Mouse (Mus musculus): Measurements from ENCODE around the gene Ywhae. TPM values are rescaled to one million over a fixed set of nuclear protein-coding genes. Genes with fewer than 3 reads are reported as not detected.
A peak's percentile ranks its signal among the peaks of the same experiment; 100 is the strongest.

Ywhae gene
- polyA plus RNA-seq, 1 experiment from 2014 or later, result 1,088 TPM

- WGBS, result 7% methylated on average over 42 of the region's 45 CpGs
- peaks cover 36% of the 10 kb centered on the region for H3K27me3 ChIP-seq (ENCODE audit: control insufficient read depth, insufficient read depth, low read length)
- no peak for ATAC-seq (ENCODE audit: low FRiP score, low TSS enrichment)
Measured at GRCm38 (mm10) chr11:75794602-75795320, 62.1 kb downstream of the Ywhae start.

DNA sequence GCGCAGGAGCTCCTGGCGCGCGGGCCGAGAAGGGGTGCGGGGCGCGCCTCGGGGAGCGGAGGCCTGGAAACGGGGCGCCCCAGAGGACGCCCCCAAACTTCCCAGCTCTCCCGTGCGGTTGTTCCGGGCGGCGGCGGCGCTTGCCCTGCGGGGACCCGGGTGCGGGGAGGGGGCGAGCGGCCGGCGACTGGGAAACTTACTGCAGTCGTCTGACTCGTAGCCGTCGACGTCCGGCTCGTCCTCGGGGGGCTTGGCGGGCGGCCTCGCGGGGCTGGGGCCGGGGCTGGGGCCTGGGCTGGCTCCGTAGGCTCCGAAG is 62.6 kb downstream of the Ywhae start:
- no peaks in the 10 kb centered on the region for H3K9me3 ChIP-seq (ENCODE audit: control insufficient read depth, low read length)
- 3% methylated on average over 42 of the region's 42 CpGs for WGBS
- peak overlapping the region; percentile 48 for H3K4me3 ChIP-seq (ENCODE audit: low read length)
- ATAC-seq (ENCODE audit: low FRiP score, low TSS enrichment), result no peak
- no peaks in the 10 kb centered on the region for H3K36me3 ChIP-seq (ENCODE audit: control insufficient read depth, insufficient read depth, low read length)
- peak overlapping the region; percentile 71 for H3K9ac ChIP-seq (ENCODE audit: low read depth, low read length)
- peaks cover 36% of the 10 kb centered on the region for H3K27me3 ChIP-seq (ENCODE audit: control insufficient read depth, insufficient read depth, low read length)
- no peak overlapping the region for H3K27ac ChIP-seq (ENCODE audit: low read depth, low read length)
- peak overlapping the region; percentile 63 for H3K4me2 ChIP-seq (replicated peaks; ENCODE audit: low read depth, low read length)
- H3K4me1 ChIP-seq (ENCODE audit: control insufficient read depth, insufficient read depth, low read length), result 0 out of 2 replicates have a peak, but pooled peaks cover 2% of the 10 kb centered on the region

More at GRCm38 (mm10) chr11:75794602-75795320, 62.1 kb downstream of the Ywhae start:
- no peaks in the 10 kb centered on the region for H3K36me3 ChIP-seq (ENCODE audit: control insufficient read depth, insufficient read depth, low read length)
- H3K4me3 ChIP-seq (ENCODE audit: low read length), result peak overlapping the region; percentile 48
- H3K9ac ChIP-seq (ENCODE audit: low read depth, low read length), result peak overlapping the region; percentile 71
- no peak overlapping the region for H3K27ac ChIP-seq (ENCODE audit: low read depth, low read length)
- 0 out of 2 replicates have a peak, but pooled peaks cover 2% of the 10 kb centered on the region for H3K4me1 ChIP-seq (ENCODE audit: control insufficient read depth, insufficient read depth, low read length)
- H3K9me3 ChIP-seq (ENCODE audit: control insufficient read depth, low read length), result no peaks in the 10 kb centered on the region
- H3K4me2 ChIP-seq (replicated peaks; ENCODE audit: low read depth, low read length), result peak overlapping the region; percentile 63

- peaks cover 36% of the 10 kb centered on the region for H3K27me3 ChIP-seq (ENCODE audit: control insufficient read depth, insufficient read depth, low read length)
- H3K9me3 ChIP-seq (ENCODE audit: control insufficient read depth, low read length), result no peaks in the 10 kb centered on the region
- no peak within 1 kb of the TSS for H3K27ac ChIP-seq (ENCODE audit: low read depth, low read length)
- no peaks in the 10 kb centered on the region for H3K36me3 ChIP-seq (ENCODE audit: control insufficient read depth, insufficient read depth, low read length)
- peak; percentile 47; the same call in 1 of the 2 replicates for ATAC-seq (ENCODE audit: low FRiP score, low TSS enrichment)
- H3K4me3 ChIP-seq (ENCODE audit: low read length), result peak within 1 kb of the TSS; percentile 48
- peak within 1 kb of the TSS; percentile 71 for H3K9ac ChIP-seq (ENCODE audit: low read depth, low read length)
- peak within 1 kb of the TSS; percentile 63 for H3K4me2 ChIP-seq (replicated peaks; ENCODE audit: low read depth, low read length)
- whole genome bisulfite sequencing, result 4% methylated on average over 35 of the region's 37 CpGs
- 0 out of 2 replicates have a peak, but pooled peaks cover 2% of the 10 kb centered on the region for H3K4me1 ChIP-seq (ENCODE audit: control insufficient read depth, insufficient read depth, low read length)
Measured at GRCm38 (mm10) chr11:75796029-75796445, 63.4 kb downstream of the Ywhae start, which contains the start of gene Doc2b. Gene Doc2b (minus strand): TSS chr11:75796049.

DNA sequence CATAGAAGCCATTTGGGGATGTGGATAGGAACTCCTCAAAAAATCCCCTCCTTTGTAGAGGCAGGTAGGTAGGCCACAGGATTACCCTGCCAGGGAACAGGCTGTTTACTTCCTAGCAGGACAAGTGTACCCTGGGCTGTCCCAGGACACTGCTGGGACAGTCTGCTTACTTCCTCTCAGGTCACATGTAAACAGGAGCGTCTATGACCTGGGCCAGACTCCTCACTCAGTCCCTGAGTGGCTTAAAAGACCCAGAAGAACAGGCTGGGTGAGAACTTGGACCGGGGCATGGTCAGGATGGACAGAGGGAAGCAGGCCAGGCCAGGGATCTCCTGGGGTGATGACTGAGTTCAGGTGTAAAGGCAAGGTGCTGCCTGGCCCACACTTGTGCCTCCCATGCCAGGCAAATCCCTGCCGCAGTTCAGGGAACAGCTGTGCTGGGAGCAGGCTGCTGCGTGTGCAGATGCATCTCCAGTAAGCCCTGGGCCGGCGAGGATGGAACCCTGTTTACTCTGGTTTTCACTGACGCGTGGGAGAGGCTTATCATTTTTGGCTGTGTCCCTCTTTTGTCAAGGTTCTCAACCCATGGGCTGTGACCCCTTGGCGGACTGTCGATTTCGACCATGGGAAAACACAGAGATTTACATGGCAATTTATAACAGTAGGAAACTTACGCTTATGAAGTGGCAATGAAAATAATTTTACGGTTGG is 64.0 kb downstream of the Ywhae start:
- Histone ChIP-seq H3K27ac (ENCODE audit: low read depth, low read length) (no peak overlapping the region), H3K27me3 (ENCODE audit: control insufficient read depth, insufficient read depth, low read length) (peaks cover 36% of the 10 kb centered on the region), H3K9me3 (ENCODE audit: control insufficient read depth, low read length) (no peaks in the 10 kb centered on the region), H3K4me2 (replicated peaks; ENCODE audit: low read depth, low read length) (peak overlapping the region; percentile 63), H3K4me3 (ENCODE audit: low read length) (peak overlapping the region; percentile 48; the same call in 1 of the 2 replicates), H3K36me3 (ENCODE audit: control insufficient read depth, insufficient read depth, low read length) (no peaks in the 10 kb centered on the region), H3K9ac (ENCODE audit: low read depth, low read length) (no peak overlapping the region), H3K4me1 (ENCODE audit: control insufficient read depth, insufficient read depth, low read length) (0 out of 2 replicates have a peak, but pooled peaks cover 2% of the 10 kb centered on the region)
- no peak for ATAC-seq (ENCODE audit: low FRiP score, low TSS enrichment)
- WGBS, result 52% methylated on average over 13 of the region's 13 CpGs

GRCm38 (mm10) chr11:75801369-75801768 is 68.7 kb downstream of the Ywhae start:
- no peaks in the 10 kb centered on the region for H3K4me1 ChIP-seq (ENCODE audit: control insufficient read depth, insufficient read depth, low read length)
- H3K4me3 ChIP-seq (ENCODE audit: low read length), result no peak overlapping the region
- no peak overlapping the region for H3K4me2 ChIP-seq (replicated peaks; ENCODE audit: low read depth, low read length)
- ATAC-seq (ENCODE audit: low FRiP score, low TSS enrichment), result no peak
- WGBS, result 80% methylated on average over 4 of the region's 4 CpGs
- H3K27ac ChIP-seq (ENCODE audit: low read depth, low read length), result no peak overlapping the region
- H3K27me3 ChIP-seq (ENCODE audit: control insufficient read depth, insufficient read depth, low read length), result peaks cover 6% of the 10 kb centered on the region
- no peak overlapping the region for H3K9ac ChIP-seq (ENCODE audit: low read depth, low read length)
- no peaks in the 10 kb centered on the region for H3K36me3 ChIP-seq (ENCODE audit: control insufficient read depth, insufficient read depth, low read length)
- H3K9me3 ChIP-seq (ENCODE audit: control insufficient read depth, low read length), result no peaks in the 10 kb centered on the region

GRCm38 (mm10) chr11:75801771-75802550 is 69.3 kb downstream of the Ywhae start:
- ATAC-seq (ENCODE audit: low FRiP score, low TSS enrichment), result no peak
- H3K27me3 ChIP-seq (ENCODE audit: control insufficient read depth, insufficient read depth, low read length), result peaks cover 4% of the 10 kb centered on the region; the same call in 1 of the 2 replicates
- H3K9me3 ChIP-seq (ENCODE audit: control insufficient read depth, low read length), result no peaks in the 10 kb centered on the region
- no peak overlapping the region for H3K9ac ChIP-seq (ENCODE audit: low read depth, low read length)
- no peak overlapping the region for H3K4me2 ChIP-seq (replicated peaks; ENCODE audit: low read depth, low read length)
- no peaks in the 10 kb centered on the region for H3K36me3 ChIP-seq (ENCODE audit: control insufficient read depth, insufficient read depth, low read length)
- H3K4me3 ChIP-seq (ENCODE audit: low read length), result no peak overlapping the region
- no peak overlapping the region for H3K27ac ChIP-seq (ENCODE audit: low read depth, low read length)
- 77% methylated on average over 7 of the region's 7 CpGs for WGBS
- H3K4me1 ChIP-seq (ENCODE audit: control insufficient read depth, insufficient read depth, low read length), result no peaks in the 10 kb centered on the region

GRCm38 (mm10) chr11:75807486-75807885 is 74.8 kb downstream of the Ywhae start:
- peak; percentile 93 for ATAC-seq (ENCODE audit: low FRiP score, low TSS enrichment)
- Histone ChIP-seq H3K36me3 (ENCODE audit: control insufficient read depth, insufficient read depth, low read length) (no peaks in the 10 kb centered on the region), H3K9me3 (ENCODE audit: control insufficient read depth, low read length) (no peaks in the 10 kb centered on the region), H3K4me3 (ENCODE audit: low read length) (no peak overlapping the region), H3K9ac (ENCODE audit: low read depth, low read length) (no peak overlapping the region), H3K27ac (ENCODE audit: low read depth, low read length) (peak overlapping the region; percentile 51; the same call in 1 of the 2 replicates), H3K27me3 (ENCODE audit: control insufficient read depth, insufficient read depth, low read length) (no peaks in the 10 kb centered on the region), H3K4me2 (replicated peaks; ENCODE audit: low read depth, low read length) (no peak overlapping the region), H3K4me1 (ENCODE audit: control insufficient read depth, insufficient read depth, low read length) (peaks cover 11% of the 10 kb centered on the region; the same call in 1 of the 2 replicates)
- WGBS, result 14% methylated on average over 5 of the region's 5 CpGs

GRCm38 (mm10) chr11:75810526-75810925 is 77.9 kb downstream of the Ywhae start:
- no peak for ATAC-seq (ENCODE audit: low FRiP score, low TSS enrichment)
- Histone ChIP-seq H3K4me2 (replicated peaks; ENCODE audit: low read depth, low read length) (no peak overlapping the region), H3K27me3 (ENCODE audit: control insufficient read depth, insufficient read depth, low read length) (no peaks in the 10 kb centered on the region), H3K27ac (ENCODE audit: low read depth, low read length) (no peak overlapping the region), H3K9ac (ENCODE audit: low read depth, low read length) (no peak overlapping the region), H3K4me3 (ENCODE audit: low read length) (no peak overlapping the region), H3K36me3 (ENCODE audit: control insufficient read depth, insufficient read depth, low read length) (no peaks in the 10 kb centered on the region), H3K9me3 (ENCODE audit: control insufficient read depth, low read length) (no peaks in the 10 kb centered on the region), H3K4me1 (ENCODE audit: control insufficient read depth, insufficient read depth, low read length) (peaks cover 22% of the 10 kb centered on the region; the same call in 1 of the 2 replicates)
- 93% methylated on average over 3 of the region's 3 CpGs for WGBS
